Mouse (Mus musculus) right cerebral cortex, adult 18-20 months (tissue): ENCODE measurements around the gene Gas7.

Source experiments
- DNase-seq: peaks from one replicate; pipeline ENCODE4 v3.0.0; 2022; ENCODE audit warnings: mixed read lengths

Gas7 gene

DNA sequence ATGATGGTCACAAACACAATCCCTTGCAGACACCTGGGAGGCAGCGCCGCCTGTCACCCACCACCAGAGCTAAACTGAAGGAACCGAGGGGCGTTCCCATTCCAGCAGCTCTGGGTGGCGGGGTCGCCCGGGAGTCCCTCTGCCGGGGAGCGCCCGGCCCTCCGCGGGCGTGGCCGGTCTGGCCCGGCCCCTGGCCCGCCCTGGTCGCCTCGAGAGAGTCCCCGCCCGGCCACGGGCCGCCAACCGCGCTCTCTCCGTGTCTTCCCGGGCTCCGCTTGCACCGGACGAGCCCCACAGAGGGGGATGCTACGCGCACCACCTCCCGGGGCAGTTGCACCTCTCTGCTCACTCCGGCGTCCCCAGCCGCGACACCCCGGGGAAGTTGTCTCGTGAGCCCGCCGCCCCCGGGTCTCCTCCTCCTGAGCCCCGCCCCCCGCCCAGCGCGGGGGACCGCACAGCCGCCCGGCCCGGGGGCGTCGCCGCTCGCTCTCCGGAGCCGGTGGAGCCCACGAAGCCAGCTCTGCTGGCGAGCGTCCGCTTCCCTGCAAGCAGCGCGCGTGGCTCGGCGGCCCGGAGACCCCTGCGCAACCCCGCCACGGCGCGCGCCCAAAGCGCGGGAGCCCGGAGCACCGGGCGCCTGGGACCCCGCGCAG lies at the start of gene Gas7:
Gene Gas7, plus strand, starts transcription at position 564 of the 653 bp plus-strand sequence.
- no peak for DNase-seq

DNA sequence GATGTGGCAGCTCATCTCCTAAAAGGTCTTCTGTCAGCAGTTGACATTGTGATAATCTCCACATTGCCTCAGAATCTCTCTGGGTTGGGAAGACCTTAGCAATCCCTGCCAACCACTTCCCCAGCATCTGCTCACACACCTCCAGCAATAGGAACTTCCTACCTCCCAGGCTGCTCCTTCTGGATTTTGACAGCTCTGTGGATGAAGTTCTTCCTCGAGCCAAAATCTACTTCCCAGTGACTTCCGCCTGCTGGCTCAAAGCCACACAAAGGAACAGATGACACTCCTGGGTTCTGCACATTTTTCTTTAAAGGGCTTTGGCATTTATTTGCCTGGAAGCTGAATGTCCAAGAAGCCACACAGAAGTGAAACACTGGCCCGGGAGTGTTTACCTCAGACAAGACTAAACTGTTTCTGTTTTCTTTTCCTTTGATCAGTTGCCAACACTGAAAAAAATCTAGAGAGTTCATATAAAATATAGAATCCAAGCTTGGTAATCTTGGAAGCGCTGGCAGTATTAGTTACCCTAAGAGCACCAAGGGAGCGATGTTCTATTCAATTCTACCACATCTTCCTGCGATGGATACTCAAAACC lies 40.8 kb upstream of the Gas7 start:
- peak; percentile 61 for DNase-seq

- no peak for DNase-seq
Measured at GRCm38 (mm10) chr11:67423575-67423974, 31.7 kb upstream of the Gas7 start.

DNA sequence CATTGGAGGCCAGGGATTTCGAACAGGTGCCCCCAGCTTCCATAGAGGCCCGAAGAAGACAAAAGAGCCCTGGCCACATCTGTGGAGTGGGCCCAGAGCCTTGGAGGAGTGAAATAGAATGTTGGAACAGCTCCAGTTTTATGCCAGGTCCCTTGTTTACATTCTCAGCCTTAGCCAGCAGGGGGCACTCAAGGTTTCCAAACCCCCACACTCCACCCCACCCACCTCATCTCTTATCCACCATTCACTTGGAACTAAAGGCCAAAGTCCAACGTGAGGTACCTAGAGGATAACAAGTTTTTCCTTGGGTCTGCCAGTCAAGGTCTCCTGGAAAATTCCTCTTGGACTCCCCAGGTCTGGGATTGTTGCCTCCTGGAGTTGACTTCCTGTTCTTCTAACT lies 27.0 kb upstream of the Gas7 start:
- DNase-seq, result peak; percentile 29

- DNase-seq, result no peak
Measured at GRCm38 (mm10) chr11:67429836-67430235, 25.4 kb upstream of the Gas7 start.

- no peak for DNase-seq
Measured at GRCm38 (mm10) chr11:67431116-67431645, 24.1 kb upstream of the Gas7 start.

GRCm38 (mm10) chr11:67431864-67432263 lies 23.4 kb upstream of the Gas7 start:
- no peak for DNase-seq

GRCm38 (mm10) chr11:67433763-67434162 lies 21.5 kb upstream of the Gas7 start:
- DNase-seq, result no peak

GRCm38 (mm10) chr11:67438746-67439145 lies 16.5 kb upstream of the Gas7 start:
- no peak for DNase-seq

- no peak for DNase-seq
Measured at GRCm38 (mm10) chr11:67445058-67445825, 10.0 kb upstream of the Gas7 start.

GRCm38 (mm10) chr11:67451525-67451924 lies 3.7 kb upstream of the Gas7 start:
- DNase-seq, result no peak

GRCm38 (mm10) chr11:67455527-67455981 lies 317 bp downstream of the Gas7 start:
- DNase-seq, result no peak

GRCm38 (mm10) chr11:67456029-67456428 lies 792 bp downstream of the Gas7 start:
- DNase-seq, result no peak

GRCm38 (mm10) chr11:67458171-67458570 lies 2.9 kb downstream of the Gas7 start:
- DNase-seq, result peak; percentile 48

DNA sequence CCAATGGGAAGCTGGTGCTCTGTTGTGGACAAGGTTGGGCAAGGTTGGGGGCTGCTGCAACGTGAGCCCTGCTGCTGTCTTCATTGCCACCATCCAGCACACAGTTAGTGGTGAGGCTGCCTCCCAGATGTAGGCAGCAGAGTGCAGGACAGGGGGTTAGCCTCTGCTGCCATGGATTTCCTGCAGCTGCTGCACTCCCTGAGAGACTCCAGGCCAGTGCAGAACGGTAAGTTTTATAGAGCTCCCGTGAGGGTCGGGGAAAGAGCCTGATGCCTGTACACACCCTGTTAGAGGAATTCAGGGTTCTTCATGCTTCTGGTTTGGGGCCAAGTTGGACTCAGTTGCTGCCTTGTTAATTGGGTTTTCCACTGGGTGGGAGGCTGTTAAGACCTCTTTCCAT lies 11.9 kb downstream of the Gas7 start:
- no peak for DNase-seq

DNA sequence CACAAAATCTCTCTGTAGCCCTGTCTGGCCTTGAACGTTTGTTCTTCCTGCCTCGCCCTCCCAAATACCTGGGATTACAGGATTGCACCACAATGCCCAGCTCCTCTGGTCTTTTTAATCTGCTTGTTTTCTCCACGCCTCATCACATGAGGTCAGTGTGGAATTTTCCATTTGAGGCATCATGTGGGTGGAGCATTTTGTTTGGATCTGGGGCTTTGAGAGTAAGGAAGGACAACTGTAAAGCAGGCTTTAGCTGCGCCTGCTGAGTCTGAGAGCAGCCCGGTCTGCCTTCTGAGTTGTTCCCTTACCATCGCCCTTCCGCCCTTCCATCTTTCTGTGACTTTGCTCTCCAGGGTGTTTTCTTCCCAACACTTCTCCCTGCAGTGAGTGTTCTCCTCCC lies 13.6 kb downstream of the Gas7 start:
- DNase-seq, result no peak

GRCm38 (mm10) chr11:67474590-67474989 lies 19.4 kb downstream of the Gas7 start:
- no peak for DNase-seq

DNA sequence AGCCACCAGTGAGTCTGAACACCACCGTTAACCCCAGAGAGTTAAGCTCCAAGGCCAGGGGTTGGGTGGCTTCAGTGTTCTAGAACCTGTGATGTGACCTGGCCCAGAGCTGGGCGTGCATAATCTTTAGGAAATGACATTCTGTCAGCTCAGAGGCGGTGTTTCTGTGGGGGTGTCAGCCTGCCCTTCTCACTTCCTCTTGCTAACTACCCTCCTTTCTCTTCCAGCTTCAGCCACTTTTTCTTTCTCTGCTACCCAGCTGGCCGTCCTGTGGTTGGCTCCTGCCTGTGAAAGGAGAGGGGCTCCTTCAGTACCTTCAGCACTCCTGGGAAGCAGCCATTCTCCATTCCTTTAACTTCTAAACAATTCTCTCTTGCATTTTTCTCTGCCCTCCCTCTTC lies 24.3 kb downstream of the Gas7 start:
- DNase-seq, result no peak

GRCm38 (mm10) chr11:67480204-67480956 lies 25.1 kb downstream of the Gas7 start:
- DNase-seq, result no peak

DNA sequence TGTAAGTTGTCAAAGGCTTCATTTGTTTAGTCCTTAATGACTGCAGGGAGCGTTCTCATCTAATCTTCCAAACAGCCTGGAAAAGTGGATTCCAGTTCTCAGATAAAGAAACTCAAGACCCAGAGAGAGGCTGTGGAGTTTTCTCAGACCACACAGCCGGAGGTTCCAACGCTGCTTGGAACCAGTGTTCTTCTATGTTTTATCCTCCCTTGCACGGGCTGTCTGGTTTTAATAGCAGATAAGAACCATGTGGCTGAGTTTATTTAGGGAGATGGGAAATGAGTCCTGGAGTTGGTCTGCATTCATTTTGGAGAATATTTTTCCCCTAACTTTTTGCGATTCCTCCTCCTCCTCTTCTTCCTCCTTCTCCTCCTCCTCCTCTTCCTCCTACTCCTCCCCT lies 26.5 kb downstream of the Gas7 start:
- no peak for DNase-seq

GRCm38 (mm10) chr11:67482217-67482760 lies 27.1 kb downstream of the Gas7 start:
- peak; percentile 62 for DNase-seq

DNA sequence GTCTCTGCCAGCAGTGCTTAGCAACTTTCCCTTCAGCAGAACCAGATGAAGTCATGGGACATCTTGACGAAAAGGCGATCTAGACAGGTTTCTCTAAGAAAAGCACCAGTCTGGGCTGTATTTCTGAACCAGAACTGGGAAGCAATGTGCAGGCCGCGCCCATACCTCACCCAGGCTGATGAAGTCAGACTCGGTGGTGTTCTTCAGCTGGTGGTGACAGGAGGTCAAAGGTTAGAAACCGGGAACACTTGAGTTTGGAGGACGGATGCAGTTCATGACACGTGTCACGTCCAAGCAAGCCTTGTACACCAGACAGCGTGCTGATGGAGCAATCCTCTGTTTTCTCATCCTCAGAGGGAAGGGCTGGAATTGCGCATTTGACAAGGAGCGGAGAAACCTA lies 32.9 kb downstream of the Gas7 start:
- DNase-seq, result no peak
